Mouse (Mus musculus): Measurements from ENCODE around the gene Rasa2. TPM values are rescaled to one million over a fixed set of nuclear protein-coding genes. Genes with fewer than 3 reads are reported as not detected.
"Not testable (repeated sequence)": the region's sequence is repeated elsewhere in the genome, so short reads cannot be mapped to it uniquely, and the experiment has no call there.

Gene Rasa2
- total RNA-seq, 1 experiment from 2014 or later = 9.7 TPM

DNA sequence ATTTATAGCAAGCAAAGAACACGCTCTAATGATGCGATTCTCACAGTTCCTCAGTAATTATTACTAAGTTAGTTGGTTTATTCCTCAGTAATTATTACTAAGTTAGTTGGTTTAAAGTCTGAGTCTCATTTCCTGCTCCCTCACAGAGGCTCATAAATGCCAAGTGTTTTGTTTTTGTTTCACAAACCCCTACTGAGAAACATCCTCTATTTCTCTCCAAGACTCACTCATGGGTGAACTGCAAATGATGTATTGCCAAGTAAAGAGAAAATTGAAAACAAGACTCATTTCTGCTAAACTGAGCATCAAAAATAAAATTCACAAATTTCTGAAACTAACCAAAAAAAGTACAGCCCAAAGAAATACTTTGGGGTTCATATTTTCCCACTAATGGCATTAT is 47.9 kb downstream of the Rasa2 start:
- no peak for DNase-seq

DNA sequence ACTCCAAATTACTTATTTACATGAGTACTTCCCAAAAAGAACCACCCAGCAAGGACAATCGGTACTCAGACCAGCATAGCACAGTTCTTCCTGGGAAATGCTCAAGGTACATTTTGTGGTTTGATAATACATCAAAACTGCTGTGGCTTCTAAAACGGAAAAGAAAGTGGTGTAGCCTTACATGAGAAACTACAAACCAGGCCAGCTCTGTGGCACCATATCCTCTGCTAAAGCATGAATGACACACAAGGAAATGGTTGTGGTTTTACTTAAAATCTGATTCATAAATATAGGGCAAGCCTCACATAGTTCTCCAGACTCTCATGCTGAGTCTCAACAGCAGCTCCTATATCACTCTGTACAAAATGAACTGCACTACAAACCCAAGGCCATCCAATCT is 48.3 kb downstream of the Rasa2 start:
- DNase-seq = no peak

DNA sequence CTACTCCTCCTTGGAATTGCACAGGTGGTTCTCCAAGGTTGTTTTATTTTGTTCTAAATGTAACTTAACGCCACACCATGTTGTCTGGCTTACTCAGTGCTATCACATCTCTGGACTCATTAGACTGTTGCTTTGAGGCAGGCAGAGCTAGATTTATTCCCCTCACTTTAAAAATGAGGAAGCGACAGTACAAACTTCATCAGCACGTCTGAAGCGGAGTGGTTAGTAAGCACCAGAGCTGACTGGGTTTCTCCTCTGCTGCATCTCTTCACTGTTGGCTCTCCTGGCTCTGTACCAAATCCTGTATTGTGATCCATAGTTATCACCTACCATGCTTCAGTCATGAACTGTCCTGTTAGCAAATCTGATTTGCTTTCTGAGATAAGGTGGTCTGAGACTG is 53.2 kb downstream of the Rasa2 start:
- DNase-seq = no peak

DNA sequence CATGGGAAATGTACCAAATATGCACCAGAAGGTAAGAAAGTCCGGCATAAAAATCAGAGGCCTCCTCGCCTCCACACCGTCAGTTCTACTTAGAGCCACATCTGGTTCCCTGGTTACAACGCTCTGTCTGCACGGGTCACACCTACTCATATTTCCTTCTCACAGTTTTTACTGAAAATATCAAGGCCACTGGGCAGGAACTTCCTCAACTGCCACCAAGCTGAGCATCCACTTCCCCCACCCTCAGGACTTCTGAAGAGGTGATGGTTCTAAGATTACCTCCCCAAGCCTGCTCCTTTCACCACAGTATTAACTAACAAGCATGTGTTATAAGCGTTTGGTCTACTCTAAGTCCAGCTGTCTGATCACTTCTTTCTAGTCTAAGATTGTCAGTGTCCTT is 53.7 kb downstream of the Rasa2 start:
- no peak for DNase-seq

DNA sequence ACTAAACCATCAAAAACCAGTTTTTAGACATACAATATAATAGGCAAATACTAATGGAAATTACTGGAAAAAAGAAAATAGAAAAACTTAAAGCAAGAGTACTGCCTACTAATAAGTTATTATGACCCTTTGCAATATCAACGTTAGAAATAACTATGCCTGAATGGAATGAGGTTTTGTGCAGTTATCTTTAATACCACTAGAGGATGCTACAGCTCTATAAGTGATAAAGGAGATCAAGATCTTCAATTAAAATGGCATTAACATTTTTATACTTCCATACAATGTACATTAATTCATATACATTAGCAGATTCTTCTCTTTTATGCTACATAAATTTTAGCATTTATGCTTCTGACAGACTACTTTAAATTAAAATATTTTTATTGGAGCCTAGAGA is 58.2 kb downstream of the Rasa2 start:
- DNase-seq = no peak

DNA sequence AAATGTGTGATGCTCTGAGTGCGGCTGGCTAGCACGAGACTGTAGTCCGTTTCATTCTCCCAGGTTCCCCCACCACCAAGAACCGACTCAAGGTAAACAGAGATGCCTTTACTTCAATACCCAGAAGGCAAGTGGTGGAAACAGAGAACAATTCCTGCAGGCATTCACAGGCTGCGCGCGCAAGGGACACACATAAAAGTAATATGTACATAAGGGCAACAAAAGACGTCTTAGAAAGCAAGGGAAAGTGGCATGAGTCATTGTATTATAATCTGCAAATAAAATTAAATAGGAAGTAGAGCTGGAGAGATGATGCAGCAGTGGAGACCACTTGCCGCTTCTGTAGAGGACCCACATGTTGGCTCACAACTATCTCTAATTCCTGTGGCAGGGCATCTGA is 58.7 kb downstream of the Rasa2 start:
- no peak for DNase-seq

DNA sequence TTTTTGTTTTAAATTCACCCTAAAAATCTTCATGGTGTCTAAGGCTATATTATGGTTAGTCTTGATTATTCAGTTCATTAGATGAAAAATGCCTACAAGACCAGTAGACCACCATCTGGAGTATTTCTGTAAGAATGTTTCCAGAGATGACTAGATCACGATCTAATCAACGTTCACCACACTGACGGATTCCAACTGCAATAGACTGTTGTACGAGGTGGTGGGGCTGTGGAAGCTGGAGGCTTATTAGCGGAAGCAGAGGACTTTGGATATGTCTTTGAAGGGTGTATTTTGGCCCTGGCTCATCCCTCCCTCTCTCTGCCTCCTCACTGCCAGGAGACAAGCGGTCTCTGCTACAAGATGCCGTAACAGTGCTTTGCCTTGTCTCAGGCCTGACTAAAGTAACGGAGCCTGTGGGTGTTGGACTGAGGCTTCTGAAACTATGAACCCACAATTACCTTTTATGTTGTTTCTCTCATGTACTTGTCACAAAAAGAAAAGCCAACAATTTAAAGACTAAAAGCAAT is 64.9 kb downstream of the Rasa2 start:
- no peak for DNase-seq

DNA sequence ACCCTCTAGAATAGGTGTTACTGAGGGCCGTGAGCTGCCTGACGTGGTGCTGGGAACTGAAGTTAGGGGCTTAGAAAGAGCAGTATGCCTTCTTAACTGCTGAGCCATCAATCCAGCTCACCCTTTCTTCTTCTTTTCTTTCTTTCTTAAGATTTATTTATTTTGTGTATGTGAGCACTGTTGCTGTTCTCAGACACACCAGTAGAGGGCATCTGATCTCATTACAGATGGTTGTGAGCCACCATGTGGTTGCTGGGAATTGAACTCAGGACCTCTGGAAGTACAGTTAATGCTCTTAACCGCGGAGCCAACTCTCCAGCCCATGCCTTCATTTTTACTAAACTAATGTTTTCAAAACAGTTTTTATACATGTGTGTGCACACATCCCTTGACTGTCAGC is 67.9 kb downstream of the Rasa2 start:
- DNase-seq = no peak

DNA sequence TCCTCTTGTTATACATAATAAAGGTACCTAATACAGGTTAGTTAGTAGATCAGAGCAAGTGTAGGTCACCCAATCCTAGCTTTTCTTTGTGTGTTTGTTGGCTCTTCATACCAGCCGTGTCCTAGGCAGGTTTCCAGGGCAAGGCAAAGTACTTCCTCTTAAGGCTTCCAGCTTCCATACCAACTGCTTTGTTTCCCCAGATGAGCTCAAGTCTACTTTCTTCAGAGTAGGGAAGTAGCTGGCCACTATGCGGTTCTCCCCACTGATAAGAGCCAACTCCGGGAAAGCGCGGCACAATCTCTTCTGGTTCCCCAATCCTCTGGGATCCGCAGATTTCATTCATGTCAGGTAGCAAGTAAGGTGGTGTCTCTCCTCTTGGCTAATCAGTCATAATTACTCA is 72.3 kb downstream of the Rasa2 start:
- DNase-seq = no peak

DNA sequence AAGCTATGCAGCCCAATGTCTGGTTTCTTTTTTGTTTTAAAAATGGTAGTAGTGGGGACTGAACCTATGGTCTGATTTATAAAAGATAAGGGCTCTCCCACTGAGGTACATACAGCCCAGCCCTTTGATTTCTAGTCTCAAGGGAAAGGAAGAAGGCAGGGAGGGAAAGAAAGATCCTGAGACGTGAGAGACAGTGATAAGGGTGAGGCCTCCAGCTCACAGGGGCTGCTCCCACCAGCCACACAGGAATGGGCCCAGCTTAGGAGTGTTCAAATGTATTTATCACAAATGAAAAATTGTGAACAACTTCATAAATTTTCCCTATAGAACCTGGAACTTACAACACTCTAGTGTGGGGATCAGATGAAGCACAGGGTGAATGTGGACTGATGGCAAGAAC is 72.8 kb downstream of the Rasa2 start:
- no peak for DNase-seq

DNA sequence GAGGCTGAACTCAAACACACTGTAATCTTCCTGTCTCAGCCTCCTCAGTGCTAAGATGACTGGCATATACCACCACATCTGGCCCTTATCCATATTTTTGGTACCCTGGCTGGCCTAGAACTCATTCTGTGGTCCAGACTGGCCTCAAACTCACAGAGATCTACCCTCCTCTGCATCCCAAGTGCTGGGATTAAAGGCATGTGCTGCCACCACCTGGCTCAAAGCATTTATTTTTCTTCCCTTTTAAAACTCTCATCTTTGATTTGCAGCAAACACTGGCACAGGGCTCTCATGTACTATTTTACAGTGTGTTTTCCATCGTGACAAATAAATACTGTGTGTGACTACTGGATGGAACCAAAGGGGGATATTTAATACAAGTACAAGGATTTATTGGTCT is 77.3 kb downstream of the Rasa2 start:
- DNase-seq = no peak

DNA sequence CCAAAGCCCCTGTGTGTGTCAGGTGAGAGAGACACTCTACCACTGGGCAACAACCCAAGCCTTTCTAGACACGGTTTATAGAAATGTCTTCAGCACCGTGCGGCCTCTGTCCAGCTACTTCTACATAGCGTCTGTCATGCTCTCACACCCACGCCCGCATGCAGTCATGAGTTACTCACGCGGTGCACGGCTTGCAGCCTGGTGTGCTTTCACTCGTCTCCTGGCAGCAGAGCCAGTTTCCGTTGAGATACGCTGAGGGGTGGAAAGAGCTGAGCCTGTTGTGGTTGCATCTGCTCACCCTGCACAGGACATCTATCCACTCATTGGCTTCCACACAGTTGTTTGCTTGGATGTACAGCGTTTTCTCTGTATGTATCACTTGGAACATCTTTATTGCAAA is 86.0 kb downstream of the Rasa2 start:
- no peak for DNase-seq

DNA sequence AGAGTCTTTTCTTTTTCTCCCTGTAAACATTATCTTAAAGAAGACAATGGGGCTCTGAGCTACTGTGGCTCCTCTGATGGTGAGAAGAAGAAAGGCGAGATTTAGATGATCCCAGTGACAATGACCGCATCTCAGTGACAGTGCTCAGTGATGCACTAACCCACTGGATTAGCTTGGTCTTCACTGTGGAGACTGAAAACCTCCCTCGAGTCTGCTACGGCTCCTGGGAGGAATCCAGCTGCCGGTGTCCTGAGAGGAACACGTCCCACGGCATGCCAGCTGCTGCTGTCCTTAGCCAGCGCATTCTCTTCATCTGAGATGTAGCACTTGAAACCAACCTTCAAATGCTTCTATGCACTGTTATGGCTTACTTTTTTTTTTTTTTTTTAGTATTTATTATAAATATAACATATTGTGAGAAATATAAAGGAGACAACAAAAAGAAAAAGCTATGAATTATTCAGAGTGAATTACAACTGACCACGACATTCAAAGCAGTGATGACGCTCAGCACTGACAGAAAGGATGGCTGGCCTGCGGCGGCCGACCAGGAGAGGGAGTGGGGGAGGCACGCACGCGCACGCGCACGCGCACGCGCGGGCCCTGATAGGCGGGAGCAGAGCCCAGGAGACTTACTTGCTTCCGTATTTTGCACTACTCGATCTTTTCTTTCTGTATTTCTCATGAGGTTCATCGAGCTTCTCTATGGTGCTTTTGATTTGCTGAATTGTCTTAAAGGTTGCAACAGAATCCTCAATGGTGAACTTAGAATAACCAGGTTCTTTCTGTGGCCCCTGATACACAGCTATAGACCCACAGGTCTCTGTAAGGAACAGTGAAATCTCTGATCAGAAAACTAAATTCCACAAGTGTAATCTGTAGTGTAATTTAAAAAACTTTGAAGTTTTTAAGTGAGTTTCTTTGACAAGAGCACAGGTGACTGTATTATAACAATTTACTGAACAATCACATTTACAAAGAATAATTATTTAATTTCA is 87.5 kb downstream of the Rasa2 start:
- DNase-seq = peak; percentile 86

DNA sequence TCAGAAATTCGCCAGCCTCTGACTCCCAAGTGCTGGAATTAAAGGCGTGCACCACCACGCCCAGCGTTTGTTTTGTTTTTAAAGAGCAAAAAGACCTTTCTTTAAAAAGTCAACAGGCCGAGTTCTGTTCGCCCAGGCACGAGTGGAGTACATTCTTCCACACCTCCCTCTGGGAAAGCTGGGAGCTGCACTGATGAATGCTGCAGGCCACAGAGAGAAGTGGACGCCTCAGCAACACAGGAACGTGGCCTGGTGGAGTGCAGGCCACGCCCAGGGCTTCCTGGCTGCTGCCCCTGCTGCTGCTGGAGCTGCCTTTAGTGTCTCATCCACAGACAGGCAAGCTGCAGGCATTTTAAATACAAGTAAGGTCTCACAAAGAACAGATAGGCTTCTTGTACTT is 92.5 kb downstream of the Rasa2 start:
- DNase-seq = peak; percentile 30

DNA sequence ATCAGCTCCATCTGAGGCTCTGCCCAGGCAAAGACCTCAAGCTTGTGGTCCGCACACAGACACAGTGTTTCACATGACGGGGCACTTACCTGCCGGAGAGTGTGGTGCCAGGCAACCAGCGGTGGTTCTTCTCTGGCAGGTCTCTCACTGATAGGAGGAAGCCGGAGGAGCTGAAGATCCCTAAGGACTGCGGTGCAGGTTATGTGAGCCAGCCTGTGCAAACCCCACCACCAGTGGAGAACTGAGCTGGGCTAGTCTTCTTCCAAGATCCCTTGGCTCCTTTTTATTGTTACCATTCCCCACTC is 93.8 kb downstream of the Rasa2 start:
- DNase-seq = no peak

DNA sequence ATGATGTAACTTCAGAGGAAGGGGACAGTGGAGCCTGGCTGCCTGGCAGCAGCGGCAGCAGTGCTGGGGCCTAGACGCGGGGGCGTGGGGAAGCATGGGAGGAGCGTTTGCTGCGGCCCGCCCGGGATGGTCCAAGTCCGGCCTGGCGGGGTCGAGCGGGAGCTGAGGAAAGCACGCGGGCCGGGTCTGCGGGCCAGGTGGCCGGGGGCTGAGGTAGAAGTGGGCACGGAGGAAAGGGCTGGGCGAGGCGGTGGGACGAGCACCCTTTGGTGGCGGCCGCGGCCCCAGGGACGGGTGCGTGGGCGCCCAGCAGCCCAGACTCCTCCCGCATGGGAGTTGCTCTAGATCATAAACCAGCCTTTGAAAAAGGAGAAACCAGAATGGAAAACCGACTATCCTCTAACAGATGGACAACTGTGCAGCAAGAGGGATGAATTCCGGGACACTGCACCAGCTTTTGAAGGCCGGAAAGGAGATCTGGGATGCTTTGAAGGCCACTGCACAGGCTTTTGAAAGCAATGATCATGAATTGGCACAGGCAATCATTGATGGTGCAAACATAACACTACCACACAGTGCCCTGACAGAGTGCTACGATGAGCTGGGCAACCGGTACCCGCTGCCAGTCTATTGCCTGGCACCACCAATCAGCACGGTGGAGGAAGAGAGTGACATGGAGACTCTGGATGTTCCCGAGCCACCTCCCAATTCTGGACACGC is 94.4 kb downstream of the Rasa2 start:
- DNase-seq = peak; percentile 78

DNA sequence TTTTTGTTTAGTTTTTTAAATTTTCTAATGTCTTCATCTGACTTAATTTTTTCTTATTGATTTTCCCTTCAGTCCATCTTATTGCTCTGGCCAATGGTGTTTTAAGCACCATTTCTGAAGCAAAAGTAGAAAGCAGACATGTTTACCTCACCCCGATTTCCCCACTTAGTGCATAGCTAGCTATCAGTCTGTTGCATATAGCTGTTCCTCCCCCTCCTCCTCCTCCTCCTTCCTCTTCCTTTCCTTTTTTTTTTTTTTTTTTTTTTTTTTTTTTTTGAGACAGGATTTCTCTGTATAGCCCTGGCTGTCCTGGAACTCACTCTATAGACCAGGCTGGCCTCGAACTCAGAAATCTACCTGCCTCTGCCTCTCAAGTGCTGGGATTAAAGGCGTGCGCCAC is 95.3 kb downstream of the Rasa2 start:
- not testable (repeated sequence) for DNase-seq

DNA sequence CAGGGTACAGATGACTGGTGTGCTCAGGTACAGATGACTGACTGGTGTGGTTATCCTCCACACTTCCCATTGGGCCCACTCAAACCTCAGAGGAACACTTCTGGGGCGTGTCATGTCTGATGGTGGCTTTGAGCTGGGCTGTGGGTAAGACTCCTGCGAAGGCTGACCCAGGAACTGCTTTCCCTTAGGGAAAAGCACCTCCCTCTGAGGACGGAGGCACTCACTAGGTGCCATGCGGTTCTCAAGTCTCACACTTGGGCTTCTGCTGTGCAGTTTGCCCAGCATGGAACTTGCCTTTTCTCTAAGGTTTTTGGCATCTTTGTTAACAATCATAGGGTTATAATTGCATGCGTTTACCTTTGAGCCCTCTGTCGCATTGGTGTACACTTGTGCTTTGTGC is 96.0 kb downstream of the Rasa2 start:
- DNase-seq = no peak

DNA sequence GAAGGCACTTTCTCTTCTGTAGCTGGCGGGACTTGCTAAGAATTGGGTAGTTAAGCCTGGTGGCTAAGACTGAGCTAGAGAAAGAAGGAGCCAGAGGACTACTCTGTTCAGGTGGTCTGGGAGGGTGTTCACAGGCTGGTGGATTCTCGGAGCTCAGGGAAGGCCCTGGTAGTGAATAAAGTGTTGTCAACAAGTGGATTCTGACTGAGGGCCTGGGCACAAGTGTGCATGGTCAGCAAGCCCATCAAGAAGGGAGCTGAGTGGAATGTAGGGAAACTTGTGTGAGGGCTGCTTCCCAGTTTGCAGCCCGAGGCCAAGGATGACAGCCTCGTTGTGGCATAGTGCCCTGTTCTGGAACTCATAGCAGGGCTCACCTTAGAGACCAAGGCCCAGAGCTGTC is 97.2 kb downstream of the Rasa2 start:
- DNase-seq = no peak

DNA sequence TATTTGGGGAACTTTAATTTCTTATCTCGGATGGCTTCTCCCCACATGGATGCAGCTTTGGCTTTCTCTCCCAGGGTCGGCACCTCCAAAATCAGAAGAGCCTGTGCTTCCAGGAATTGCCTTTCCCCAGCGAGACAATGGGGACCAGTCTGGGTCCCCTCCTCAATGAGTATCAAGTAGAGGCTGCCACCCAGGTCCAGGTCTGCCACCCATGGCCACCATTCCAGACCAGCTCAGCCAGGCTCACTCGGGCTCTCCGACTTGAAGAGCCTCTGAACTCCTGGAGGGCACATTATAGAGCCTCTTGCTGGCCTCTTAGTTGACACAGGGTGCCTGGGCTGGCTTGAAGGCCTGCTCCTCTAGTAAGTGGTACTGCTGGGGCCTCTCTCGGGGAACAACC is 97.9 kb downstream of the Rasa2 start:
- DNase-seq = no peak

DNA sequence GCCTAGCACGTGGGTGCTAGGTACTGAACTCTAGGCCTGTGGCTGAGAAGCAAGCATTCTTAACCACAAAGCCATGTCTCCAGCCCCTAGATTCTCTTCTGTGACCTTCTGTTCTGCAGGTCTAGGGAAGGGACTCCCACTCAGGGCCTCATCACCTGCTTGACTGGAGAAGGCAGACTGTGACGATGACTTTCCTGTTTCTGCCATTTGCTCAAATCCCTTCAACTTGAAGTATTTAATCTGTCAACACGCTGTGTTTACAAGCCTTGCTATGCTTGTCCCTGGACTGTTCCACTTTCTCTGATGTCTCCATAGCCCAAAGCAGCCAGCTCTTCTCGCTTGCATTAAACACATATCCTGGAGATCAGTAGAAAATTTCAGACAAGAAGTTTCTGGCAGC is 98.9 kb downstream of the Rasa2 start:
- no peak for DNase-seq

DNA sequence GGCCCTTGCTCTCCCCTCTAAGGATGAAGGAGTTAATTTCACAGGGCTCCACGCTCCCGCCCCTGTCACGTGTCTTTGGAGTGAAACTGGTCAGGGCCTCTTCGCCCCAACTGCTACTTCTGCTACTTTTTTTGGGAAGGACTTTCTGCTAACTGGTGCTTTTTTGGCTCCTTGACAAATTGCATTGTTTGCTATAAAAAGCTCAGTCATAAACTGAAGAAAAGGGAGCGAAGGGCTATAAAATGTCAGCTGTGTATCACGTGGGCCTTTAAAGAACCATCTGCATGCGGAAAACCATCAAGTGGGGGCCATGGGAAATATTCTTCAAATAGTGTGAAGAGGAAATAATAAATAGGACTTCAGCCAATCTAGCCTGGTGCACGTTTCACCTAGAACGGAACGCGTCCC is 100.7 kb downstream of the Rasa2 start:
- DNase-seq = peak; percentile 35

DNA sequence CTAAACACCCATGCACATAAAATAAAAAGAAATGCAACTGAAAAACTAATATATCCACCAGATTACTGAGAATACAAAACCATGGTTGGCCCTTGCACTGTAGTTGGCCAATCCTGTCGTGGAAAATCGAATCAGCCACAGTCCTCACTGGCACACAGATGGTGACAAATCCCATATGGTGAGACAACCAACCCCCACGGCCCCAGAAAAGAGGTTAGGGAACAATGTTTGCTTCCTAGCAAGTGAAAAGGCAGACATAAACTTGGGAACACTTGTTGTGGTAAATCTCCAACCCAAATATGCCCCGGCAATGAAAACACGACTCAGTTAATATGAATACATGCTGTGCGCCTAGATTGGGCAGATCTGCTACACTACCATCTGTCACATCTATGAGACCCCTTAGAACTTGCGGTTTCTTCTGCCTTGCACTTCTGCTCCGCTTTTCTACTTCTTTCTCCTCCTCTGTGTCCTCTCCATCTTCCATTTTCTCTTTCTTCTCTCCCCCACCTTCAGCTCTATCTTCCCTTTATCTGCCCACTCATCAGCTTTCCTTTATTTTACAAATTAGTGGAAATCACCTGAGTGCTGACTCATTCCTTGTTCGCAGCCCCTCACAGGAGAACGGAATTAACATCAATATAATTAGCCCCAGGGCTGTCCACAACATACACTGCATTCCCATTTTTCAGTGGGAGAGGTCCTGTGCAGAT is 101.3 kb downstream of the Rasa2 start:
- no peak for DNase-seq

Data from adrenal gland, postnatal 14 days (tissue).